Mouse (Mus musculus) stomach, embryonic 14.5 days (tissue): ENCODE data around the gene Atrnl1. TPM values are rescaled to one million over a fixed set of nuclear protein-coding genes. Genes with fewer than 3 reads are reported as not detected.

ENCODE experiments used
- ATAC-seq: fragments of 200-750 bp; cut with Nextera tagmentation; 2 replicates; pipeline ENCODE4 v1.8.0; 2017; ENCODE audit warnings: low read depth, moderate TSS enrichment; ENCODE audit not compliant: insufficient number of reproducible peaks, insufficient read depth, low FRiP score
- H3K27ac ChIP-seq: fragments of 300-500 bp; sonication (generic); 2 replicates; pipeline ENCODE4 v1.5.1; 2014; ENCODE audit warnings: mild to moderate bottlenecking, low read length, moderate library complexity, mixed read lengths
- H3K27me3 ChIP-seq: fragments of 300-500 bp; sonication (generic); 2 replicates; pipeline ENCODE4 v1.6.1; 2014; ENCODE audit warnings: low read length, control low read depth, mixed read lengths; ENCODE audit not compliant: control insufficient read depth, insufficient read depth
- H3K36me3 ChIP-seq: fragments of 300-500 bp; sonication (generic); 2 replicates; pipeline ENCODE4 v1.6.1; 2014; ENCODE audit warnings: mild to moderate bottlenecking, control low read depth, low read length, moderate library complexity, mixed read lengths; ENCODE audit not compliant: control insufficient read depth, insufficient read depth
- H3K4me1 ChIP-seq: fragments of 300-500 bp; sonication (generic); 2 replicates; pipeline ENCODE4 v1.6.1; 2014; ENCODE audit warnings: low read length, control low read depth, mixed read lengths; ENCODE audit not compliant: control insufficient read depth, insufficient read depth
- H3K4me2 ChIP-seq: fragments of 300-500 bp; sonication (generic); replicated peaks from 2 replicates; pipeline ENCODE4 v1.6.1; 2014; ENCODE audit warnings: low read depth, low read length, control low read depth
- H3K4me3 ChIP-seq: fragments of 300-500 bp; sonication (generic); 2 replicates; pipeline ENCODE4 v1.5.1; 2014; ENCODE audit warnings: low read depth, low read length, control low read depth
- H3K9ac ChIP-seq: fragments of 300-500 bp; sonication (generic); replicated peaks from 2 replicates; pipeline ENCODE4 v1.6.1; 2014; ENCODE audit warnings: low read depth, mild to moderate bottlenecking, control low read depth, low read length, moderate library complexity, mixed read lengths
- H3K9me3 ChIP-seq: fragments of 300-500 bp; sonication (generic); 2 replicates; pipeline ENCODE4 v1.6.1; 2016; ENCODE audit warnings: low read depth, low read length, control low read depth; ENCODE audit not compliant: control insufficient read depth
- WGBS: fragments of 180-500 bp; shearing (Covaris S2); extraction: QIAGEN DNeasy Blood & Tissue Kit; methylation state at CpG from one replicate; pipeline ENCODE4 v1.1.7; 2014; 5-methylcytosine and 5-hydroxymethylcytosine counted together
- polyA plus RNA-seq: library from polyadenylated mRNA; unstranded; fragments of >200 nt; fragmentation: Nextera tagmentation; extraction: Ambion mirVana; gene quantifications from 2 replicates; pipeline ENCODE4 v1.2.1, GENCODE M21; 2014

Gene Atrnl1
- polyA plus RNA-seq, 1 experiment from 2014 or later: 8.2 TPM

- H3K9me3 ChIP-seq: no peaks in the 10 kb centered on the region
- no peak for ATAC-seq
- no peak overlapping the region for H3K4me3 ChIP-seq
- no peak overlapping the region for H3K4me2 ChIP-seq
- peak overlapping the region; percentile 74; the same call in 1 of the 2 replicates for H3K27ac ChIP-seq
- no peaks in the 10 kb centered on the region for H3K36me3 ChIP-seq
- 68% methylated on average over 11 of the region's 11 CpGs for WGBS
- no peaks in the 10 kb centered on the region for H3K27me3 ChIP-seq
- H3K4me1 ChIP-seq: peaks cover 16% of the 10 kb centered on the region
- no peak overlapping the region for H3K9ac ChIP-seq
Measured at GRCm38 (mm10) chr19:58118864-58119263, 508.0 kb downstream of the Atrnl1 start.

GRCm38 (mm10) chr19:58119681-58120173, 508.9 kb downstream of the Atrnl1 start:
- no peaks in the 10 kb centered on the region for H3K36me3 ChIP-seq
- no peak overlapping the region for H3K4me3 ChIP-seq
- H3K9me3 ChIP-seq: no peaks in the 10 kb centered on the region
- H3K27me3 ChIP-seq: no peaks in the 10 kb centered on the region
- H3K27ac ChIP-seq: peak overlapping the region; percentile 74; the same call in 1 of the 2 replicates
- peak; percentile 79 for ATAC-seq
- H3K4me2 ChIP-seq: 0 out of 2 replicates have a peak overlapping the region, but pooled peaks have one; percentile 18
- H3K4me1 ChIP-seq: peaks cover 16% of the 10 kb centered on the region
- no peak overlapping the region for H3K9ac ChIP-seq
- WGBS: 17% methylated on average over 13 of the region's 13 CpGs

GRCm38 (mm10) chr19:58120661-58121060, 509.8 kb downstream of the Atrnl1 start:
- H3K27ac ChIP-seq: no peak overlapping the region
- H3K36me3 ChIP-seq: no peaks in the 10 kb centered on the region
- H3K4me1 ChIP-seq: peaks cover 16% of the 10 kb centered on the region
- 83% methylated on average over 9 of the region's 9 CpGs for WGBS
- ATAC-seq: no peak
- H3K27me3 ChIP-seq: no peaks in the 10 kb centered on the region
- no peaks in the 10 kb centered on the region for H3K9me3 ChIP-seq
- H3K4me3 ChIP-seq: no peak overlapping the region
- no peak overlapping the region for H3K9ac ChIP-seq
- H3K4me2 ChIP-seq: no peak overlapping the region

GRCm38 (mm10) chr19:58121628-58122027, 510.8 kb downstream of the Atrnl1 start:
- no peak overlapping the region for H3K27ac ChIP-seq
- ATAC-seq: no peak
- H3K9me3 ChIP-seq: no peaks in the 10 kb centered on the region
- no peaks in the 10 kb centered on the region for H3K36me3 ChIP-seq
- peaks cover 16% of the 10 kb centered on the region for H3K4me1 ChIP-seq
- no peak overlapping the region for H3K4me2 ChIP-seq
- no peak overlapping the region for H3K4me3 ChIP-seq
- WGBS: 64% methylated on average over 6 of the region's 6 CpGs
- H3K9ac ChIP-seq: no peak overlapping the region
- H3K27me3 ChIP-seq: no peaks in the 10 kb centered on the region

GRCm38 (mm10) chr19:58123620-58124019, 512.8 kb downstream of the Atrnl1 start:
- H3K4me3 ChIP-seq: no peak overlapping the region
- WGBS: 94% methylated on average over 3 of the region's 3 CpGs
- H3K27ac ChIP-seq: no peak overlapping the region
- H3K27me3 ChIP-seq: no peaks in the 10 kb centered on the region
- ATAC-seq: no peak
- H3K9ac ChIP-seq: no peak overlapping the region
- H3K36me3 ChIP-seq: no peaks in the 10 kb centered on the region
- no peaks in the 10 kb centered on the region for H3K9me3 ChIP-seq
- no peak overlapping the region for H3K4me2 ChIP-seq
- peaks cover 12% of the 10 kb centered on the region for H3K4me1 ChIP-seq

- H3K9me3 ChIP-seq: peaks cover 2% of the 10 kb centered on the region; the same call in 1 of the 2 replicates
- H3K27ac ChIP-seq: no peak overlapping the region
- peaks cover 9% of the 10 kb centered on the region for H3K4me1 ChIP-seq
- H3K36me3 ChIP-seq: no peaks in the 10 kb centered on the region
- H3K4me2 ChIP-seq: no peak overlapping the region
- 50% methylated on average over 5 of the region's 5 CpGs for WGBS
- no peaks in the 10 kb centered on the region for H3K27me3 ChIP-seq
- H3K4me3 ChIP-seq: no peak overlapping the region
- no peak for ATAC-seq
- H3K9ac ChIP-seq: no peak overlapping the region
Measured at GRCm38 (mm10) chr19:58124566-58124965, 513.7 kb downstream of the Atrnl1 start.

GRCm38 (mm10) chr19:58125010-58125409, 514.2 kb downstream of the Atrnl1 start:
- Histone ChIP-seq H3K27ac (no peak overlapping the region), H3K4me1 (peaks cover 6% of the 10 kb centered on the region), H3K9me3 (peaks cover 5% of the 10 kb centered on the region; the same call in 1 of the 2 replicates), H3K4me3 (no peak overlapping the region), H3K36me3 (no peaks in the 10 kb centered on the region), H3K9ac (no peak overlapping the region), H3K27me3 (no peaks in the 10 kb centered on the region), H3K4me2 (no peak overlapping the region)
- no peak for ATAC-seq
- 75% methylated on average over 14 of the region's 14 CpGs for WGBS

GRCm38 (mm10) chr19:58131896-58132295, 521.1 kb downstream of the Atrnl1 start:
- Histone ChIP-seq H3K36me3 (0 out of 2 replicates have a peak, but pooled peaks cover 2% of the 10 kb centered on the region), H3K4me1 (no peaks in the 10 kb centered on the region), H3K4me2 (no peak overlapping the region), H3K9me3 (peaks cover 5% of the 10 kb centered on the region; the same call in 1 of the 2 replicates), H3K27me3 (no peaks in the 10 kb centered on the region), H3K9ac (no peak overlapping the region), H3K27ac (no peak overlapping the region), H3K4me3 (no peak overlapping the region)
- no peak for ATAC-seq
- 94% methylated on average over 9 of the region's 9 CpGs for WGBS
